Mouse (Mus musculus) liver, embryonic 14.5 days (tissue): ENCODE measurements around the gene Gramd1b.

ENCODE experiments used
- CTCF ChIP-seq: IDR thresholded peaks from 2 replicates; pipeline ENCODE4 v1.5.1; 2016; ENCODE audit warnings: antibody characterized with exemption, low read depth, control low read depth
- EP300 ChIP-seq: IDR thresholded peaks from 2 replicates; pipeline ENCODE4 v1.6.1; 2016; ENCODE audit warnings: antibody characterized with exemption, low read depth

GRCm38 (mm10) chr9:40423427-40423867 lies 107.7 kb downstream of the Gramd1b start:
- TF ChIP-seq CTCF, result no peak
- no peak for TF ChIP-seq EP300
